Mouse (Mus musculus) forebrain, embryonic 10.5 days (tissue): ENCODE measurements at regions not wholly inside any gene's neighbourhood (a gene's known extent, or its start where the extent isn't known, plus 50 kb on each side); places are given as distances from the start of the nearest gene placed in this dataset.

Experiments
- DNase-seq: peaks from one replicate; pipeline ENCODE4 v3.0.0-alpha.2; 2017; ENCODE audit warnings: low spot score; ENCODE audit errors: extremely low spot score
- H3K27ac ChIP-seq: fragments of 300-500 bp; sonication (generic); 2 replicates; pipeline ENCODE4 v1.5.1; 2016; ENCODE audit warnings: mild to moderate bottlenecking
- H3K27me3 ChIP-seq: fragments of 300-500 bp; sonication (generic); 2 replicates; pipeline ENCODE4 v1.6.1; 2016; ENCODE audit warnings: mild to moderate bottlenecking; ENCODE audit not compliant: poor library complexity, severe bottlenecking
- H3K36me3 ChIP-seq: fragments of 300-500 bp; sonication (generic); replicated peaks from 2 replicates; pipeline ENCODE4 v1.6.1; 2016; ENCODE audit warnings: mild to moderate bottlenecking, moderate library complexity
- H3K4me1 ChIP-seq: fragments of 300-500 bp; sonication (generic); 2 replicates; pipeline ENCODE4 v1.6.1; 2016
- H3K4me3 ChIP-seq: fragments of 300-500 bp; sonication (generic); 2 replicates; pipeline ENCODE4 v1.5.1; 2016; ENCODE audit warnings: mild to moderate bottlenecking, moderate library complexity
- H3K9me3 ChIP-seq: fragments of 300-500 bp; sonication (generic); 2 replicates; pipeline ENCODE4 v1.6.1; 2016; ENCODE audit warnings: mild to moderate bottlenecking, moderate library complexity
- WGBS: fragments of 180-500 bp; shearing (Covaris S2); methylation state at CpG from one replicate; pipeline ENCODE4 v1.1.7; 2016; 5-methylcytosine and 5-hydroxymethylcytosine counted together

- H3K36me3 ChIP-seq: no peaks in the 10 kb centered on the region
- 88% methylated on average over 2 of the region's 2 CpGs for WGBS
- H3K4me3 ChIP-seq: no peak overlapping the region
- no peaks in the 10 kb centered on the region for H3K27me3 ChIP-seq
- no peaks in the 10 kb centered on the region for H3K9me3 ChIP-seq
- no peak for DNase-seq
- no peak overlapping the region for H3K27ac ChIP-seq
- no peaks in the 10 kb centered on the region for H3K4me1 ChIP-seq
These were observed 157.7 kb upstream of the 1700009N14Rik start for GRCm38 (mm10) chr4:39292348-39292845.

GRCm38 (mm10) chr4:39310131-39310530 lies 140.0 kb upstream of the 1700009N14Rik start:
- H3K9me3 ChIP-seq: no peaks in the 10 kb centered on the region
- no peak overlapping the region for H3K27ac ChIP-seq
- no peaks in the 10 kb centered on the region for H3K27me3 ChIP-seq
- 49% methylated on average over 2 of the region's 2 CpGs for WGBS
- no peak overlapping the region for H3K4me3 ChIP-seq
- no peaks in the 10 kb centered on the region for H3K36me3 ChIP-seq
- no peaks in the 10 kb centered on the region for H3K4me1 ChIP-seq
- no peak for DNase-seq

- H3K36me3 ChIP-seq: no peaks in the 10 kb centered on the region
- H3K27ac ChIP-seq: 0 out of 2 replicates have a peak overlapping the region, but pooled peaks have one; percentile 44
- 55% methylated on average over 6 of the region's 6 CpGs for WGBS
- no peak overlapping the region for H3K4me3 ChIP-seq
- peaks cover 16% of the 10 kb centered on the region; the same call in 1 of the 2 replicates for H3K4me1 ChIP-seq
- DNase-seq: peak; percentile 15
- no peaks in the 10 kb centered on the region for H3K27me3 ChIP-seq
- no peaks in the 10 kb centered on the region for H3K9me3 ChIP-seq
These were observed 105.5 kb upstream of the 1700009N14Rik start for GRCm38 (mm10) chr4:39344401-39345138.

- 23% methylated on average over 1 of the region's 1 CpGs for WGBS
- Histone ChIP-seq H3K27me3 (no peaks in the 10 kb centered on the region), H3K4me3 (no peak overlapping the region), H3K4me1 (peaks cover 16% of the 10 kb centered on the region; the same call in 1 of the 2 replicates), H3K36me3 (no peaks in the 10 kb centered on the region), H3K9me3 (no peaks in the 10 kb centered on the region), H3K27ac (no peak overlapping the region)
- no peak for DNase-seq
These were observed 105.0 kb upstream of the 1700009N14Rik start for GRCm38 (mm10) chr4:39345139-39345412.

DNA sequence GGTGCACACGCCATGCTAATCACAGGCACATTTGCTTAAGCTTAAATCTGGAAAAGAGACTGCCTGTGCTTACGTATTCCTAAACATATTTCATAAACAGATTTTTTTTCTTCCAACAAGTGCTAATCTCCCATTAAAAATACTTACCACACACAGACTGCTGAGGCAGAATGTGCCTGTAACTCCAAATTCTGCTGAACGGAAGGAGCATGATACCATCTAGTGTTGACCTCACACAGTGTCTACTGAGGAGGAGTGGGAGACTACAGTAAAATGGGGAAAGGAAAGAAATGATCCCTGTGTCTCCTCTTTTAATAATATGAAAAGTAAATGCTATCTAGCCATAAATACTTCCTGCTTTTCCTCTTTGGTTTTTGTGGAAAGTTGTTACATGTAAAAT lies 81.9 kb upstream of the 1700009N14Rik start:
- H3K27ac ChIP-seq: no peak overlapping the region
- 89% methylated on average over 3 of the region's 3 CpGs for WGBS
- H3K36me3 ChIP-seq: no peaks in the 10 kb centered on the region
- no peaks in the 10 kb centered on the region for H3K4me1 ChIP-seq
- H3K27me3 ChIP-seq: no peaks in the 10 kb centered on the region
- H3K4me3 ChIP-seq: no peak overlapping the region
- no peak for DNase-seq
- no peaks in the 10 kb centered on the region for H3K9me3 ChIP-seq

GRCm38 (mm10) chr4:39380771-39381170 lies 69.3 kb upstream of the 1700009N14Rik start:
- no peak overlapping the region for H3K27ac ChIP-seq
- no peak overlapping the region for H3K4me3 ChIP-seq
- no peaks in the 10 kb centered on the region for H3K36me3 ChIP-seq
- no peaks in the 10 kb centered on the region for H3K9me3 ChIP-seq
- WGBS: 50% methylated on average over 2 of the region's 2 CpGs
- H3K27me3 ChIP-seq: no peaks in the 10 kb centered on the region
- no peak for DNase-seq
- H3K4me1 ChIP-seq: no peaks in the 10 kb centered on the region

GRCm38 (mm10) chr4:39398226-39398625 lies 51.9 kb upstream of the 1700009N14Rik start:
- H3K36me3 ChIP-seq: no peaks in the 10 kb centered on the region
- peaks cover 6% of the 10 kb centered on the region; the same call in 1 of the 2 replicates for H3K9me3 ChIP-seq
- no peaks in the 10 kb centered on the region for H3K27me3 ChIP-seq
- no peaks in the 10 kb centered on the region for H3K4me1 ChIP-seq
- WGBS: 69% methylated on average over 3 of the region's 3 CpGs
- no peak overlapping the region for H3K4me3 ChIP-seq
- DNase-seq: no peak
- H3K27ac ChIP-seq: no peak overlapping the region
